Mouse (Mus musculus) cortical plate, adult 2 months (tissue): Measurements from ENCODE around the gene C1qb. TPM values are rescaled to one million over a fixed set of nuclear protein-coding genes. Genes with fewer than 3 reads are reported as not detected.

Source experiments
- H3K27ac ChIP-seq: fragments of 200-500 bp; 2 replicates; pipeline ENCODE4 v1.5.1; 2012; ENCODE audit warnings: low read length, control low read depth, inconsistent platforms; ENCODE audit not compliant: insufficient read depth
- H3K4me1 ChIP-seq: fragments of 200-500 bp; 2 replicates; pipeline ENCODE4 v1.6.1; 2011; ENCODE audit warnings: low read length; ENCODE audit not compliant: control insufficient read depth, insufficient read depth
- H3K4me3 ChIP-seq: fragments of 200-500 bp; 2 replicates; pipeline ENCODE4 v1.5.1; 2011; ENCODE audit warnings: mild to moderate bottlenecking, low read length, control low read depth; ENCODE audit not compliant: insufficient read depth
- CTCF ChIP-seq: fragments of 200-500 bp; IDR thresholded peaks from 2 replicates; pipeline ENCODE4 v1.5.1; 2011; ENCODE audit warnings: mild to moderate bottlenecking, control low read depth, low read length; ENCODE audit not compliant: insufficient read depth; ENCODE audit errors: extremely low read depth
- POLR2A ChIP-seq: fragments of 200-500 bp; IDR thresholded peaks from 2 replicates; pipeline ENCODE4 v1.6.1; 2011; ENCODE audit warnings: mild to moderate bottlenecking, low read length, control low read depth; ENCODE audit not compliant: insufficient read depth; ENCODE audit errors: extremely low read depth
- polyA plus RNA-seq: library from polyadenylated mRNA; depleted of rRNA; stranded (reverse); fragments of >200 nt; gene quantifications from 2 replicates; pipeline ENCODE4 v1.2.3, GENCODE M21; 2012

Gene C1qb
- polyA plus RNA-seq, 1 experiment: 132 TPM

GRCm38 (mm10) chr4:136916359-136917164, 30.6 kb upstream of the C1qb start:
- no peak overlapping the region for H3K27ac ChIP-seq

GRCm38 (mm10) chr4:136912841-136913240, 26.9 kb upstream of the C1qb start:
- H3K27ac ChIP-seq: no peak overlapping the region
- TF ChIP-seq POLR2A (no peak), CTCF (no peak)
- no peak overlapping the region for H3K4me3 ChIP-seq
- no peaks in the 10 kb centered on the region for H3K4me1 ChIP-seq

More at GRCm38 (mm10) chr4:136916359-136917164, 30.6 kb upstream of the C1qb start:
- Histone ChIP-seq H3K4me1 (no peaks in the 10 kb centered on the region), H3K4me3 (no peak overlapping the region)
- TF ChIP-seq CTCF: no peak

- Histone ChIP-seq H3K4me1 (no peaks in the 10 kb centered on the region), H3K27ac (no peak overlapping the region), H3K4me3 (no peak overlapping the region)
- no peak for TF ChIP-seq CTCF
- TF ChIP-seq POLR2A: no peak
These were observed 25.8 kb upstream of the C1qb start for GRCm38 (mm10) chr4:136911804-136912203.

- TF ChIP-seq POLR2A: no peak
- no peak for TF ChIP-seq CTCF
- Histone ChIP-seq H3K4me1 (no peaks in the 10 kb centered on the region), H3K4me3 (no peak overlapping the region), H3K27ac (no peak overlapping the region)
These were observed 25.2 kb upstream of the C1qb start for GRCm38 (mm10) chr4:136911211-136911646.

GRCm38 (mm10) chr4:136907809-136908208, 21.8 kb upstream of the C1qb start:
- H3K4me3 ChIP-seq: no peak overlapping the region
- no peak overlapping the region for H3K27ac ChIP-seq
- TF ChIP-seq CTCF (no peak), POLR2A (no peak)
- no peaks in the 10 kb centered on the region for H3K4me1 ChIP-seq

GRCm38 (mm10) chr4:136907033-136907432, 21.0 kb upstream of the C1qb start:
- Histone ChIP-seq H3K27ac (no peak overlapping the region), H3K4me1 (no peaks in the 10 kb centered on the region), H3K4me3 (no peak overlapping the region)
- TF ChIP-seq CTCF: peak; percentile 57
- TF ChIP-seq POLR2A: no peak

- TF ChIP-seq POLR2A (no peak), CTCF (no peak)
- no peak overlapping the region for H3K4me3 ChIP-seq
These were observed 19.0 kb upstream of the C1qb start for GRCm38 (mm10) chr4:136904767-136905539.

GRCm38 (mm10) chr4:136899154-136899553, 13.2 kb upstream of the C1qb start:
- no peak; the same call in 1 of the 2 replicates for TF ChIP-seq CTCF
- TF ChIP-seq POLR2A: no peak
- no peak overlapping the region for H3K4me3 ChIP-seq

More at GRCm38 (mm10) chr4:136904767-136905539, 19.0 kb upstream of the C1qb start:
- Histone ChIP-seq H3K27ac (no peak overlapping the region), H3K4me1 (no peaks in the 10 kb centered on the region)

GRCm38 (mm10) chr4:136898637-136899036, 12.7 kb upstream of the C1qb start, which contains the start of gene C1qa:
TSS of gene C1qa (minus strand) at chr4:136898803.
- Histone ChIP-seq H3K4me1 (no peaks in the 10 kb centered on the region), H3K4me3 (peak within 1 kb of the TSS; percentile 9; the same call in 1 of the 2 replicates), H3K27ac (peak within 1 kb of the TSS; percentile 52; the same call in 1 of the 2 replicates)
- peak; percentile 37; the same call in 1 of the 2 replicates for TF ChIP-seq POLR2A
- no peak for TF ChIP-seq CTCF

More at GRCm38 (mm10) chr4:136899154-136899553, 13.2 kb upstream of the C1qb start:
- Histone ChIP-seq H3K27ac (no peak overlapping the region), H3K4me1 (no peaks in the 10 kb centered on the region)

GRCm38 (mm10) chr4:136898084-136898598, 12.2 kb upstream of the C1qb start:
- Histone ChIP-seq H3K4me3 (peak overlapping the region; percentile 9; the same call in 1 of the 2 replicates), H3K4me1 (no peaks in the 10 kb centered on the region), H3K27ac (peak overlapping the region; percentile 52; the same call in 1 of the 2 replicates)
- TF ChIP-seq POLR2A: no peak
- no peak for TF ChIP-seq CTCF
